Mouse (Mus musculus): ENCODE results near the gene Olfr979.
"Not testable (repeated sequence)": the region's sequence is repeated elsewhere in the genome, so short reads cannot be mapped to it uniquely, and the experiment has no call there.

Olfr979 gene

GRCm38 (mm10) chr9:40003365-40003764, at the start of gene Olfr979:
Gene Olfr979 (minus strand): TSS chr9:40003465.
- DNase-seq (ENCODE audit: low spot score in 2 of 2) = no peak

- DNase-seq (ENCODE audit: low spot score in 2 of 2) = no peak
Observed at GRCm38 (mm10) chr9:40050138-40050537, 46.9 kb upstream of the Olfr979 start.

GRCm38 (mm10) chr9:40021164-40021563, 17.9 kb upstream of the Olfr979 start, which contains the start of gene Olfr981:
Gene Olfr981 (plus strand): TSS chr9:40021464.
- DNase-seq (ENCODE audit: low spot score in 2 of 2) = no peak

DNA sequence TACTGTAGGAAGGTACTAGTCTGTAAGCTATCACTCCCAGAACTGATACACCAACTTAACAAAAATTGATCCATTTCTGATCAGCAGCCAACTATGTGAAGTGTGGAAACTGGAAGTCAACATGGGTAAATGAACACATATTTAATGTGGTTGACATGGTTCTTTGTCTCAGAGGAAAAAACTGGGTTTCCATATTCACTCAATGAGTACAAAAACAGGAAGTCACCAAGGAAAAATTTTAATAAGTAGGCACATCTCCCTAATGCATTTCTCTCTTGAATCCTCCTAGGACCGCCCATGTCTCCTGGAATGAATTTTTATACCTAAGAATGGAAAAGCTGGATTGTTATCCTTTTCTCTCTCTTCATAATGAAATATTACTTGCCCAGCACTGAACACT, 6.2 kb upstream of the Olfr979 start, which contains the start of gene Olfr980:
Gene Olfr980 (minus strand): TSS at position 101 of the 400 bp plus-strand sequence.
- no peak for DNase-seq (ENCODE audit: low spot score in 2 of 2)

- no peak for DNase-seq (ENCODE audit: low spot score in 2 of 2)
Observed at GRCm38 (mm10) chr9:39991813-39992212, 11.5 kb downstream of the Olfr979 start, which contains the start of gene Olfr978. Gene Olfr978 (plus strand): TSS chr9:39992113.

GRCm38 (mm10) chr9:39976581-39977145, 26.6 kb downstream of the Olfr979 start:
- DNase-seq (ENCODE audit: low spot score in 2 of 2) = not testable (repeated sequence)

- DNase-seq (ENCODE audit: low spot score in 2 of 2) = not testable (repeated sequence)
Observed at GRCm38 (mm10) chr9:39961033-39961432, 42.2 kb downstream of the Olfr979 start, which contains the start of gene Olfr976. Gene Olfr976 (minus strand): TSS chr9:39961133.

GRCm38 (mm10) chr9:39951946-39952345, 51.3 kb downstream of the Olfr979 start, which contains the start of gene Olfr975:
Gene Olfr975 (minus strand): TSS chr9:39952046.
- no peak for DNase-seq (ENCODE audit: low spot score in 2 of 2)
